Mouse (Mus musculus): ENCODE measurements around the gene Tpp1.
A peak's percentile ranks its signal among the peaks of the same experiment; 100 is the strongest.

Gene Tpp1

GRCm38 (mm10) chr7:105751491-105752433, at the start of gene Tpp1:
Tpp1 (minus strand) TSS chr7:105752235.
- peak; percentile 97 for DNase-seq

DNA sequence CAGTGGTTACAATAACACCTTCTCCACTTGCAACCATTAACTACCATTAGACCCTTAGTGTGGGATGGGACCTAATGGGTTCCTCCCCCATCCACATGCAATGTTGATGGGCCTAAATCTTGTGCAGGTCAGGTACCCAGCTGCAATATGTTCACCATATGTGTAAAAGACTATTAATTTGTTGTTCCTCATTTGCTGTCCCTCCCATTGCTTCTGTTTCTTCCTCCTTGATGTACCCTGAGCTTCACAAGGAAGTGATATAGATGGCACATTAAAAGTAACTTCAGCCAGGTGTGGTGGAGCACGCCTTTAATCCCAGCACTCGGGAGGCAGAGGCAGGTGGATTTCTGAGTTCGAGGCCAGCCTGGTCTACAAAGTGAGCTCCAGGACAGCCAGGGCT, 44.9 kb upstream of the Tpp1 start:
- DNase-seq: no peak

- no peak for DNase-seq
These were observed 43.8 kb upstream of the Tpp1 start for GRCm38 (mm10) chr7:105795759-105796366.

DNA sequence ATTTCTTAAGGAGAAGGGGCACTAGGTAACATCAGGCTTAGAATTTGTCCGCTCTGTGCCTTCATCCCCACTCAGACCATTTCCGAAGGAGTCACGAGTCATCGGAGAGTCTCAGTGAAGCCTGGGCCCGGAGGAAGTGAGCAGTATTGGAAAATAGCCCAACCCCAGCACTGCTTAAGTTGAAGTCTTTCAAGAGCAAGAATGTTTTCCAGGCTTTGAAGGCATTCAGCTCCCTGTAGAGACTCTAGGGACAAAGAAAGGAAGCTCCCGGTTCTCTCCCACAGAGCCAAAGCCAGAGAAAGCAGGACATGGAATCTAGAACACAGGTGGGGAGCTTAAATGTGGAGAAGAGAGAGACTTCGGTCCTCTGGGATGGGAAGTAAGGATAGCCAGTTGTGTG, 41.7 kb upstream of the Tpp1 start:
- DNase-seq: no peak

- DNase-seq: no peak
These were observed 39.1 kb upstream of the Tpp1 start for GRCm38 (mm10) chr7:105791147-105791546.

GRCm38 (mm10) chr7:105787285-105788140, 35.5 kb upstream of the Tpp1 start, which contains the start of gene Dchs1:
Dchs1 (minus strand) TSS chr7:105787654.
- DNase-seq: no peak

DNA sequence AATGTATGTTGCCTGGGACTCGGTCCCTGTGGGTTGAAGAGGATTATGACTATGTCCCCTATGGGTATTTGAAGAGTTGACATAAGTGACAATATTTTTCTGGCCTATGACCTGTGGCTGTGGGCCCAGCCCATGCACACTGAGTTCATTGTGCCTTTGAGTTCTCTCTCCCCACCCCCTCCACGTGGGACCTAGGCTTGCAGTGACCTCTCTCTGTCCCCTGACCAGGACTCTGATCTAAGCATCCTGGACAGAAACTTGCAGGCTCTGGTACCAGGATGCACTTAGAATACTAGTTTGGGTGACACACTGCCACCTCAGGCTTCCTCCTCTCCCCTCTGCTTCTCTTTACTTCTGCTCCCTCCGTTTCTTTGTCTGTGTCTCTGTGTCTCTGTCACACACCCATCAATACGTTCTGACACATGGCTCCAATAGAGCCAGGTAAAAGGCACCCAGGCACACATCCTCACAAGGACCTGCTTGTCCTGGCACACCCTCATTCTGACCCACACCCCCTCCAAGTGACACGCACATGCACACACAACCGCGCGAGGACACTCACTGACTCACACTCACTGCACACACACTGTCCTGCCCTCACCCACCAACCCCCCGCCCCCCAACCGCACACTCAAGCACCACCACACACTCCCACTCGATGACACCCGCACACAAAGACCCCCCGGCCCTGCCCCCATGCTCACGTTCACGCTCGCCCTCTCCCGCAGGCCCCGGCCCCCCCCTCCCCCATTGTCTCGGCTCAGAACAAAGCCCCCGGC, 34.7 kb upstream of the Tpp1 start:
- no peak for DNase-seq

GRCm38 (mm10) chr7:105784556-105784955, 32.5 kb upstream of the Tpp1 start:
- DNase-seq: no peak

GRCm38 (mm10) chr7:105783861-105784260, 31.8 kb upstream of the Tpp1 start:
- DNase-seq: no peak

DNA sequence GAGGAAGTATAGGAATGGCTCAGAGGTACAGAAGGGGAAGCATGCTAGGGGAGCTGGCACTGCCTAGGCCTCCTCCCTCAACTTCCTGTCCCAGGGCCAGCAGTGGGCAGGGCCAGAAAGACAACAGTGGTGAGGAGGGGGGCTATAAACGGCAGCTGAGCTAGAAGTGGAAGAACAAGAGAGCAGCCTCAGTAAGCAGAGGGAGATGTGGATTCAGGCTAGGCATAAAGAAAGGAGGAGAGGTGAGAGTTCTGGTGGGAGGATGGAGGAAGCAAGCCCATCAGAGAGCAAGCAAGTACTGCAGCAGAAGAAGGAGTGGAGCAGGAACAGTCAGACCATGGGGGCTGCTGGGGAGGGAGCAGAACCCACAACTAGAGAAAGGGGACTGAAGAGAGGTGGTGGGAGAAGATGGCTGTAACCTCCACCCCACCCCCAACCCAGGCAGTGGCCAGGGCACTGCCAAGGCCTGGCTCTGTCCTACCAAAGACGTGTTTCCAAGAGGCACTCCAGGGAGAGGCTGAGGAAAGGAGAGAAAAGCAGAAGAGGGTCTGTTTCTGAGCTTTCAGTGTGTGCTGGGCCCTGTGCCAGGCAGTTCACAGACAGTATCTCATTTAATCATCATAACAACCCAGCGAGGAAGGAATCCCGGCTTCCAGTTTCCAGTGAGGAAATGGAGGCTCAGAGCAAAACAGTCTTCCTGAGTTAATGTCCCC, 26.7 kb upstream of the Tpp1 start:
- peak; percentile 70 for DNase-seq

DNA sequence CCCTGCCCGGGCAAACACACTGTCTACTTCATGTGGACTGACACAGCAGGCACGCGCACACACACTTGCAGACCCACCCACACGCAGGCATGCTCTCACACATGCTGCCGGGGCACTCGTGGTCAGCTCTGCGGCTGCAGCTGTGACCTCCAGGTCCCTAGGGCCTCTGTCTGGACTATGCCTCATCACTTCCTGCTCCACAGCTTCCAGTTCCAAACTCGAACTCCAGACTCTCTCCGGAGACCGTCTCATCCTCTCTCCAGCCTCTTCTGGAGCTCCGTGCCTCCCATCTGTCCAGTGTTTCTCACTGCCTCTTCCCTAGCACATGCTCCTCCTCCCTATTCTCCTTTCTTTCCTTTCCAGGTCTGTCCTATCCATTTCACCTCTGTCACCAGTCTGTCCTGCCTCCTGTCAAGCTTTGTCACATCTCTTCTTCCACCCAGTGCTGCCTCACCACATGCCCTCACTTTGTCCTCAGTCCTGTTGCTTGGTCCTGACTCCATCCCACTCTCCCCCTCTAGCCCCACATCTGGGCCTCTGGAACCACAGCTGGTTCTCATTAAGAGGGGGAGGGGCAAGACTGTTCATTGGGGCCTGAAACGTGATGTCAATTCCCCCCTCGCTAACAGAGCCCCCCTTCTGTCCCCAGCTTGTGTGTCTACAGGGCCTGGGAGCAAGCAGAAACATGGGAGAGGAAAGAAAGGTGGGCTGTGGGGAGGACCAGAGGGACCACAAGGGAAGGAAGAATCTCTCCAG, 25.9 kb upstream of the Tpp1 start:
- peak; percentile 63 for DNase-seq

GRCm38 (mm10) chr7:105777316-105777715, 25.3 kb upstream of the Tpp1 start:
- no peak for DNase-seq

- no peak for DNase-seq
These were observed 24.0 kb upstream of the Tpp1 start for GRCm38 (mm10) chr7:105776026-105776425.

- DNase-seq: no peak
These were observed 22.6 kb upstream of the Tpp1 start for GRCm38 (mm10) chr7:105774661-105775060.

DNA sequence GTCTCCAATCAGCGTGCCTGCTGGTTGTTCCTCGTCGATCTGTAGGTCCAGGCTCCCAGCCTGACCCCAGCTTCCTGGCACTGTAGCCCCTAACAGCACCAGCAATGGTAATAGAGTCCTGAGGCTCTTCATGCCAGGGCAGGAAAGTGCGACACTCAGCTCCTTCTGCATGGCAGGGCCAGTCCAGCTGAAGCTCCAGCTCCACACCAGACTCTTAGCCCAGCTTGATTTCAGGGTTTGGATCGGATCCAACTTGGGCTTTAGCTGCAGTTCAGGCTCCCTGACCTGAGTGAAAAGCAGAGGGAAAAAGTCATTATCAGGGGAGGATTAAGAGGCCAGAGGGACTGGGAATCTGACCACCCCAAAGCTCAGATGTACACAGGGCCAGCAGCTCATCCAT, 21.0 kb upstream of the Tpp1 start:
- no peak for DNase-seq

DNA sequence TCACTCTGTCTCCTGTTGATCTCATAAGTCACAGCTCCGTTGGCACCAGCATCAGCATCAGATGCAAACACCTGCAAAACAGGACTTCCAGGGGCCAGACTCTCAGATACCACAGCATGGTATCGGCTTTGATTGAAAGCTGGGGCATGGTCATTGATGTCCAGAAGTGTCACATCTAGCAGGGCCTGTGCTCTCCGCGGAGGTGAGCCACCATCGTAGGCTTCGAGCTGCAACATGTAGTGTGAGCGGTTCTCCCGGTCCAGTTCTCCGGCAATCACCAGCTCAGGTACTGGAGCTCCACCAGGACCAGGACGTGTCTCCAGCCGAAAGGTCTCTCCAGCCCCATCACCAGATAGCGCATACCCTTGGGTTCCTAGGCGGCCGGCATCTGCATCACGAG, 20.3 kb upstream of the Tpp1 start:
- DNase-seq: no peak

DNA sequence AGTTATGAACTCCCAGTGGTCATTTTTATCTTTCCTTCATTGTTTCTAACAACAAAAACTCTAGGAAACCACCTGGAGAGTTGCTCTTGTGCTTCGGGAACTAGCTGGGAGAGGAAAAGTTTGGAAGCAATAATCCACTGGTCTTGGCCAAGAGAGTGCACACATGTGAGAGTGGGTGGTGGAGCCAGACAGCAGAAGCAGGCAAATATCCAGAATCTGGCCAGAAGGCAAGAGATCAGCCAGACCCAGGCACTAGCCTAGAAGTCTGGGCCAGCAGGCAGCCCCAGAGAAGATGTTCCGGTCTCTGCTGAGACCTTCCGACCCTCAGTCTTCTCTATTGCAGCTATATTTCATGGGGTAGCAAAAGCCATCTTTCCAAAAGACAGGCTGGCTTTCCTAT, 17.9 kb upstream of the Tpp1 start:
- DNase-seq: no peak

GRCm38 (mm10) chr7:105767729-105768165, 15.7 kb upstream of the Tpp1 start:
- peak; percentile 33 for DNase-seq

DNA sequence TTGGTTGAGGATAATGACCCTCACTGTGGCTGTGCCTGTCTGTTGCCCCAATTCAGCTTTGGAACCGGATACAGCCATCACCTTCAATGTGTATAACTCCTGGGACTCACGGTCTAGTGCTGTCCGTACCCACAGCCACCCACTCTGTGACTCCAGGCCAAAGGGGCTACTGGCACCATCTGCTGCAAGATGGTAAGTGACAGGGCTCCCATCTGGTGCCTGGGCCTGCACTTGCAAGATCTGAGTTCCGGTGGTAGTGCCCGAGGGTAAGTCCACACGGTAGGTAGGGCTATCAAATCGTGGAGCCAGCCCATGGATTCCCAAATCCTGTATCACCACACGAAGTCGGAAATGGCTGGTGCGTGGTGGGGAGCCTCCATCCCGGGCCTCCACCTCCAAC, 12.3 kb upstream of the Tpp1 start:
- no peak for DNase-seq

GRCm38 (mm10) chr7:105762517-105763270, 10.7 kb upstream of the Tpp1 start:
- DNase-seq: no peak

Measured in lung, postnatal 36 days (tissue).